Mouse (Mus musculus) kidney, postnatal 10 days (tissue): ENCODE results near the gene Atp5k.

ENCODE experiments used
- DNase-seq: peaks from one replicate; pipeline ENCODE4 v3.0.0; 2021; ENCODE audit warnings: mixed read lengths

The Atp5k gene

DNA sequence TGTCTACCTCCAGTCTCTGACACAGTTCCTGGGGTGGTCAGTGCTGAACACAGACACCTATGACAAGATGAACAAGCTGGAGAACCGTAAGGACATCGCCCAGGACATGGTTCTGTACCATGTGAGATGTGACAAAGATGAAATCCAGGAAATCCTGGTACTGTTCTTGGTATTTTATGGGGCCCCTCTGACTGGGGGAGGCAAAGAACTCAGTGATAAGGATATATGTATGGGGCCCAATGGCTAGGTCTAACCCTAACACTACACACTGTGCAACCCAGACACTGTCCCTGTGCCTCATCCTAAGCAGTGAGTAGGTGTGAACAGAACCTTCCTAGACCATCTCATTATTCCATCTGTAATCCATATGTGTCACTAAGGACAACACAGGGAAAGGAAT lies 10.8 kb downstream of the Atp5k start:
- DNase-seq, result no peak

DNA sequence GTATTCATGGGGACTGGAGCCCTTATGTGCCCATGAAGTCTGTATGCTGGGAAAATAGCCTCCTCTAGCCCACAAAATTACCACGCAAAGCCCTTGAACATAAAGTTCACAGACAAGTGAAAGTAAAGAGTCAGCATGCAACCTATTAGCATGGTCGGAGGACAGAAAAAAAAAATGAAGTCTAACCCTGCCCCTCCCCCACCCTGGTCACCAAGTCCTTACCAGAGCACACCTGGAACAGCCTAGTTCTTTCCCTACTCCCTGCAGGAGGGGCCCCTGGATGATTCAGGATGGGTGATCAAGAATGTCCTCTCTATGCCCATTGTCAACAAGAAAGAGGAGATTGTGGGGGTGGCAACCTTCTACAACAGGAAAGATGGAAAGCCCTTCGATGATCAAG lies 11.5 kb downstream of the Atp5k start:
- DNase-seq, result no peak

- no peak for DNase-seq
These were observed 19.5 kb downstream of the Atp5k start for GRCm38 (mm10) chr5:108414711-108415110.

DNA sequence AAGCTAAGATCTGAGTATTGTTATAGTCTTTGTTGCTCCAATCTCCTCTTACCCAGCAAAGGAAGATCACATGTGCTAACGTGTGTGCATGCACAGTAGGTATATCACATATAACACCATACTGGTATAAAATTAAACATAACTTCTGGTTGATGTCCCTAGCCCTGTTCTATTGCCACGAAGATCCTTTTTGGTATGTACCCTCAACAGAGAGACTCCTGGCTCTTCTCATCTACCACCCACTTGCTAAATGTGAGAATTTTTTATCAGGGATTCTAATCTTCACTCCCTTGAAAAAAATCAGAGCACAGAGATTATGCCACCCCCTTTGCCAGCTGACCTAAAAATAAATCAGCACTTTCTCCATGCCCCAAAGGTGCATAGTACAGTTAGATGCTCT lies 27.3 kb downstream of the Atp5k start:
- no peak for DNase-seq

GRCm38 (mm10) chr5:108405460-108405859 lies 28.8 kb downstream of the Atp5k start:
- DNase-seq, result no peak

- DNase-seq, result no peak
These were observed 30.8 kb downstream of the Atp5k start for GRCm38 (mm10) chr5:108403453-108403852.

DNA sequence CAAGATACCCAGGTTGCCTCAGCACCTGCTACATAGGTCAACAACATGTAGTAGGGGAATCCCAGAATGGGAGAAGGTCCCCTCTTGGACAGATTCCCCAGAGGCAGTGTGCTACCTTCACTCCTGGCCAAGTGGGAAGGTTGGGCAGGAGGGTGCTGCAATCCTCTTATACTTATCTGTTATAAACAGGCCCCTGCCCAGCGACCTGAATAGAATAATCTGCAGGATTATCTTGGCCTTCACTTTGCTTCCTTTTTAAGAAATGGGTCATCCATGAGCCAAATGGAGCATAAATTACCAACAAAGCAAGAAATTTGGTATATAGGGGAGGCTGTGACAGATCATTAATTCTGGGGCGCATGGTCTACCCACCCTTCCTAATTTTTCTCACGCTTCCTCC lies 44.5 kb downstream of the Atp5k start:
- no peak for DNase-seq

- DNase-seq, result no peak
These were observed 46.0 kb downstream of the Atp5k start, which contains the start of gene Pde6b for GRCm38 (mm10) chr5:108388201-108388600. Gene Pde6b (plus strand): TSS chr5:108388391.

DNA sequence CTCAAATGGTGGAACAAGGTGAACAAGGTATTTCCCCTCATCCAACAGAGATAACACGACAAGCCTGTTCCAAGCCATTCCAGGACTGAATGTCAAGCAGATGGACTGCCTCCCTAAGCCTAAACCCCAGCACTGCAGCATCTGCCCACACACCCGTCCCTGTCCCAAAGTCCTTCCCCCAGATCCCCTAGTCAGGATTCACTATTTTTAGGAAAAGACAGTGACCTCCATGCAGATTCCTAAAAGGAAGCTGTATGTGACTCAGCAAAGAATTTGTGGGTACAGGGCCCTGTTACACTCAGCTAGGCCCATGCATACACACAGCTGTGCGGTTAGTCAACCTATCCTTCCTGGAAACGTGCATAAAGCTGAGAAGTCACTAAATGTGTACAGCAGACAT lies 47.8 kb downstream of the Atp5k start:
- no peak for DNase-seq

- no peak for DNase-seq
These were observed 48.6 kb downstream of the Atp5k start for GRCm38 (mm10) chr5:108385632-108386031.
